Mouse (Mus musculus): Measurements from ENCODE around the gene Fgf9. TPM values are rescaled to one million over a fixed set of nuclear protein-coding genes. Genes with fewer than 3 reads are reported as not detected.

The Fgf9 gene
- polyA plus RNA-seq, 1 experiment: not detected

DNA sequence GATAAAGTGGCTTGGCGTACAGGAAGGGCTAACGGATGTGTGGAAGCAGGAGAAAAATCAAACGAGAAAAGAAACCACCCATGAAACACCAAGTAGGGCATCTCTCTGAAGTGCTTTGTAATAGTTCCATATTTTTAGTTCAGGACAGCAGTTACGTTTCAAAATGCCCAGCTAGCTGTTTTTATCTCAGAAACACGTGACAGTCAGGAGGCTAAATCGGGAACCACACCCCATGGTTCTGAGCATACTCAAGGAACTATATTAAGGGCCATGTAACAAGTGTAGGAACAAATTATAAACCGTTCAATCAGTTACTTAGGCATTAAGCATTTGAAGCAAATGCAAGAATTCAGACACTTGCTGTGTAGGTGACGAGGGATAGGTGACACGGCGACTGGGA, 56.2 kb downstream of the Fgf9 start:
- TF ChIP-seq GATA1 (IDR thresholded peaks at IDR 0.05; ENCODE audit: low read length): no peak

GRCm38 (mm10) chr14:58139506-58140055, 69.2 kb downstream of the Fgf9 start:
- TF ChIP-seq GATA1 (IDR thresholded peaks at IDR 0.05; ENCODE audit: low read length): no peak

GRCm38 (mm10) chr14:58149637-58150470, 79.5 kb downstream of the Fgf9 start:
- no peak for TF ChIP-seq GATA1 (IDR thresholded peaks at IDR 0.05; ENCODE audit: low read length)

- TF ChIP-seq GATA1 (IDR thresholded peaks at IDR 0.05; ENCODE audit: low read length): no peak
Observed at GRCm38 (mm10) chr14:58150471-58150855, 80.1 kb downstream of the Fgf9 start.

- TF ChIP-seq GATA1 (IDR thresholded peaks at IDR 0.05; ENCODE audit: low read length): no peak
Observed at GRCm38 (mm10) chr14:58152110-58152509, 81.8 kb downstream of the Fgf9 start.

GRCm38 (mm10) chr14:58153470-58154416, 83.4 kb downstream of the Fgf9 start:
- TF ChIP-seq GATA1 (IDR thresholded peaks at IDR 0.05; ENCODE audit: low read length): no peak

DNA sequence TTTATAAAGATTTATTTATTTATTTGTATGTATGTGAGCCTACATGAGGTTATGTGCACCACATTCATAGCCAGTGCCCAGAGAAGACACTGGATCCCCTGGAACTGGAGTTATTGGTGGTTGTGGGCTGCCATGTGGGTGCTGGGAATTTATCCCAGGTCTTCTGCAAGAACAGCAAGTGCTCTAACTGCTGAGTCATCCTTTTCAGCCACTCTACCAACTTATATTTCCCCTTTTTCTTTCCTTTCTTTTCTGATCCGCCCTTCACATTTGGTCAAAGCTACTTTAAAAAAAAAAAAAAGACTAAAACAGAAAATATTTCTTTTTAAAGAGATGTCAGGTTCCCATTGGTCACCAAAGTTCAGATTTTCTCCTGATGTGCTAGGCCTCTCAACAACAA, 90.3 kb downstream of the Fgf9 start:
- TF ChIP-seq GATA1 (IDR thresholded peaks at IDR 0.05; ENCODE audit: low read length): no peak

Other genes with a start within 250 kb of the Fgf9 start
- 6.0 and 12.0 TPM in 2 replicates for gene Ska3, start 244.4 kb upstream of the Fgf9 start, polyA plus RNA-seq (2012)
- gene Mrpl57, start 244.3 kb upstream of the Fgf9 start, polyA plus RNA-seq (2012): 390 and 486 TPM in 2 replicates
- 0.54 and 1.5 TPM in 2 replicates for gene Zdhhc20, start 180.3 kb upstream of the Fgf9 start, polyA plus RNA-seq (2012)
- gene Micu2, start 71.3 kb upstream of the Fgf9 start, polyA plus RNA-seq (2012): not detected in 2 replicates